Mouse (Mus musculus) c-Kit-positive CD71-negative TER-119-negative erythroid progenitor cells, embryonic 14.5 days (primary cell): ENCODE data around the gene Pald1.

Source experiments
- DNase-seq: peaks from one replicate; pipeline ENCODE4 v3.0.0-alpha.2; 2013; ENCODE audit warnings: low read depth

Pald1 gene

GRCm38 (mm10) chr10:61402480-61402879 lies 19.1 kb upstream of the Pald1 start:
- no peak for DNase-seq

- no peak for DNase-seq
Measured at GRCm38 (mm10) chr10:61400407-61400806, 17.1 kb upstream of the Pald1 start.

- DNase-seq, result no peak
Measured at GRCm38 (mm10) chr10:61399156-61399734, 15.9 kb upstream of the Pald1 start.

DNA sequence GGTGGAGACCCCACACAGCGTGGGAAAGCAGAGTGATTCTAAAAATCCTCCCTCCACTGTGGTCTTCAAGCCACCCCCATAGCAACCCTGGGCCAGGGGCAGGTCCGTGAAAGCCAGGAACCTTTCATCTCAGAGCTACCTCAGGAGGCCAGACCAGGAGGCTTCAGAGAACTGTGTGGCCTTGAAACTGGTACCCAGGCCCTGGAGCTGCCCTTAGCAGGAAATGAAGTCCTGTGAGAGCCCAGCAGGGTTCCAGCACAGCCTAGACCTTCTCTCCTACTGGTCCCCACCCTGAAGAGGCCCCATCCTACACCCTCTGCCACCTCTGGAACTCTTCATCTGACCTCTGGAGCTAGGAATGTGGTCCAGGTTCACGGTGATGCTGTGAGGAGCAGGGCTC lies 14.8 kb upstream of the Pald1 start:
- no peak for DNase-seq

DNA sequence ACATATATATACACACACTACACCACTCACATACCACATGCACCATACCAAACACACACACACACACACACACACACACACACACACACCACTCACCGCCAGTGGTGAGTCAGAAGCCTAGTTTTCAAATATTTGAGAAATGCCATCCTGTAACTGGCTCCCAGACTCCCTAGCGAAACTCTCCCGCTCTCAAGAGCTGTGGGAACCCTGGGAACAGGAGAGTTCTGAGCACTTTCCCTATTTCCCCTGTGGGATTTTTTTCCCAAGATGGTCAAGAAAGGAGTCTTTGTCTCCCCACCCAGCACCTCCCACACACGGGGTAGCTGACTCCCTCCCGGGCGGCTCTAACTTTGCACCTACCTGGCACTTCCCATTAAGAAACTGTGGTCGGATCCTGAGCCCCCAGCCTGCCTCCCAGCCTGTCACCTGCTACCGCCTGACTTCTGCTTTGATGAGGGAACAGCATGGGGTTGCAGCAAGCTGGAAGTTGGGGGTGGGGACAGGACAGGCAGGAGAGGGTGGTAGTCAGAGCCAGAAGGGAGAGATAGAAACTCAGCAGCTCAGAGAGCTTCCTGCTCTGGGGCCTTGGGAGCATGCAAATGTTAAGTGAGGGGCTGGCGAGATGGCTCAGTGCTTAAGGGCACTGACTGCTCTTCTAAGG lies 11.3 kb upstream of the Pald1 start:
- no peak for DNase-seq

- DNase-seq, result no peak
Measured at GRCm38 (mm10) chr10:61392584-61392983, 9.3 kb upstream of the Pald1 start.

- no peak for DNase-seq
Measured at GRCm38 (mm10) chr10:61390148-61390547, 6.8 kb upstream of the Pald1 start.

DNA sequence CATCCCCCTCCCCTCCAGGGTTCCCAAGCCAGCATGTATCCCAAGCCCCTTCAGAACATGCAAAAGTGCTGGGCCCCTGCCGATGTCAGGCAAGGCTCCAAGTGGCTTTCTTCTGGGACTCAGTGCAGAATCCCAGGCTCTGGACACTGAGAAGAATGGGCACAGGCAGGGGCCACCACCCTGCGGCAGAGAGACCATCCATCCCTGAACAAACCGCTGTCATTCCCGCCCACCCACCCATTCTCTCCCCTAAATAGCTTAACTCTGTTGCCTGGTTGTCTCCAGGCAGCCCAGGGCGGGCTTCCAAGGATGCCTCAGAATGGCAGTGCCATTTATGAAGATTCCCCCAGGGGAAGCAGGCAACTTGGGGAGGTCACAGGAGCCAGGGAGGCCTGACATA lies 5.7 kb upstream of the Pald1 start:
- no peak for DNase-seq

DNA sequence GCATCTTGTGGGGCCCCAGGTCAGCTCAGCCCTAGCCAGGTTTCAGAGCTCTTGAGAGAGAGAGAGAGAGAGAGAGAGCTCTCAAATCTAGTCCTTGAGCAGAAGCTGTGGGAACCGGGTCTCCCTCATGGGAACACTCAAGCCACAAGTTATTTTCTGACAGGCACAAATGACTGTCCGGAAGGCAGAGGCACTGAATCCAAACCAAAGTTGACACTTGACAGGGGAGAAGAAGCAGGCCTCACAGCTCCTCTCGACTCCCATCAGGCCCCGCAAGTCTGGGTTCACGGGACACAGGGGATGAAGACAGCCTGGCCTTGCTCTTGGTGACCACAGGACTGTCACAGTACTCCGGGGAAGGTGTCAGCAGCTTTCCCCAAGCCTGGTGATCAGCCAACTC lies 3.0 kb upstream of the Pald1 start:
- DNase-seq, result no peak

DNA sequence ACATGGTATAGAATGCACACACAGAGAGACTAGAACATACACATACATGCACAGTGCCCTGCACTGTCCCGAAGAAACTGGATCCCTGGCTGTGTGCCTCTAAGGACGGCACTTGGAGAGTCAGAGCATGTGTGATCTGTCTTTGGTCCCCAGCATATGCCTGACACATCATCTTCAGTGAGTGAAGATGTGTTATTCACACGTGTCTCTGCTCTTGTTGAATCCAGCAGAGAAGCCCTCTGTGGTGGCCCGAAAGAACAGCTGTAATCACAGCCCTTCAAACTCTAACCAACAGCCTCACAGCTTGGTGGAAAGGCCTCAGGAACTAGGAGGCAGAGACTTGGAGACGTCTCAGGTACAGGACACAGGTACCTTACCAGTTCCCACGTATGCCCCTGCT lies 1.8 kb upstream of the Pald1 start:
- no peak for DNase-seq

GRCm38 (mm10) chr10:61383715-61384047 lies 351 bp upstream of the Pald1 start:
- no peak for DNase-seq

GRCm38 (mm10) chr10:61382281-61382731 lies 1.0 kb downstream of the Pald1 start:
- DNase-seq, result no peak

- no peak for DNase-seq
Measured at GRCm38 (mm10) chr10:61381823-61382222, 1.5 kb downstream of the Pald1 start.

DNA sequence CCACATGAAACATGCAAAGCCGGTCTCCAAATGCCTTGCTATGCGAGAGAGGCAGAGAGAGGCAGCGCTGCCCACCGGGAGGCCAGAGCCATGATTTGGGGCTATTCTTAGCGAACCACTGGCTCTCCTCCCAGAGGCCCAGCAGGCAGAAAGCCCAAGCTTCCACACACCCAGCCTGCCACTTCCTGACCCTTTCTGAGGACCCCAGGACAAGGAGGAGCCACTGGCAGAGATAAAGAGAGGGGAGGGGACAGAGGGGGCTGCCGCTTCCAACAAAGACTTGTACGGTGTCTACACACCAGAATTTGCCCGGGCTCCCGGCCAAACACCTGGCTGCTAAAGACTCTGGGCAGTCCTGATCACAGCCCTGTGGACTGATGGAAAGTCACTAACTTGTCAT lies 3.1 kb downstream of the Pald1 start:
- DNase-seq, result no peak

GRCm38 (mm10) chr10:61379340-61380040 lies 3.8 kb downstream of the Pald1 start:
- no peak for DNase-seq

DNA sequence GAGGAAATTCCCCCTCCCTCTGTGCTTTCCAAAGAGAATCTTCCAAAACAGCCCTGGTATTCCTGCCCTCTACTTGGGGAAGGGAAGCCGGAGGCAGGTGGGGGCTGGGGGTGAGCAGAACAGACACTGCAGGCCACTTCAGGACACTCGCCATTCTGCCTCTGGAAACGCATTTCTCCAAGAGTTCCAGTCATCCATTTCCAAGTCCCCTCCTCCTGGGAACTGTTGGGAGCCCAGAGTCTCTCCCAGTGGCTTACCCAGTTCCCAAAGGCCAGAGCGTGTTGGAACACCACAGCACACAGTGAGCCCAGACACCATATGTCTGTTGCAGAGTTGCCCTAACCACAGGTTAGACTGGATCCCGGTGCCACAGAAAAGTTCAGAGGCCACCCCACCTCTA lies 4.6 kb downstream of the Pald1 start:
- DNase-seq, result no peak

DNA sequence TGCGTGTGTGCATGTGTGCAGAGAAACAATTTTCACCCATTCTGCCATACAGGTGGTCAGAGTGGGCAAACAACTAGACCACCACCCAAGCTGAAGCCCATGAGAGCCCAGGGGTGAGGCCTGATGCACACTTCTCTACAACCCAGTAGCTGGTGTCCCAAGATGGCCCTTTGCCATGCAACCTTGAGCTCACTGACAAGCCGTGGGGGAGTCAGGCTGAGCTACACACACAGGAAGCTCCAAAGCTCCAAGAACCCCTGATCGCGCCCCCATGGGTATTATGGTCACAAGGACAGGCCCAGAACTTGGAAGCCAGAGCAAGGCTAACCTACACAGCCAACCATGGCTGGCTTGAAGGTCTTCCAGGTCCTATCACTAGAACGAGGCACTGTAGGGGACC lies 5.3 kb downstream of the Pald1 start:
- no peak for DNase-seq

DNA sequence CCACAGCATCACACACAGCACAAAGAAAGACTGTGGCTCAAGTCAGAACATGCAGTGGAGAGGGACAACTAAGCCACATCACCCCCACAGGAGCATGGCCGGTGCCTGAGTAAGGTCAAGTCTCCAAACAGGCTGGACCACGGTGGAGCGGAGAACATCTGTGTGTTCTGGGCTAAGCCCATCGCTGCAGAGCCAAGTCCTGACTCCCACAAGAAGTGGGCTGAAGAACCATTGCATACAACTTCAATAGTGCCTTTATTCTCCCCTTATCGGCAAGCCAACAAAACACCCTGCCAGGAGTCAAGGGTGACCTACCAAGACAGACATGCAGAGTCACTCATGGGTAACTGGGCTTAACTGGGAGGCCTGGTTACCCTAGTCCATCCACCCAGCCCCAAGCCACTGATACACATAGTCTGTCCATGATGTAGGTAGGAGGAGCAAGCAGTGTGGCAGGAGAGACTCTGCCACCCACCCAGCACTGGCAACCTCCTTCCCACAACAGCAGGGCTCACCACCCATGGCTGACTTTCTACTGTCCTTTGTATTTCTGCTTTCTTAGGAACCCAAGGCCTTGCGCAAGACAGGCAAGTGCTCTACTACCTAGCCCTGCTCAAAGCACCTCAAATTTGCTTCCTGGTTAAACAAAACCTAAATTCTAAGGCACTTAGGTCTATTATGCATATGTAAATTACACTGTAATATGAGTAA lies 8.4 kb downstream of the Pald1 start:
- DNase-seq, result no peak

DNA sequence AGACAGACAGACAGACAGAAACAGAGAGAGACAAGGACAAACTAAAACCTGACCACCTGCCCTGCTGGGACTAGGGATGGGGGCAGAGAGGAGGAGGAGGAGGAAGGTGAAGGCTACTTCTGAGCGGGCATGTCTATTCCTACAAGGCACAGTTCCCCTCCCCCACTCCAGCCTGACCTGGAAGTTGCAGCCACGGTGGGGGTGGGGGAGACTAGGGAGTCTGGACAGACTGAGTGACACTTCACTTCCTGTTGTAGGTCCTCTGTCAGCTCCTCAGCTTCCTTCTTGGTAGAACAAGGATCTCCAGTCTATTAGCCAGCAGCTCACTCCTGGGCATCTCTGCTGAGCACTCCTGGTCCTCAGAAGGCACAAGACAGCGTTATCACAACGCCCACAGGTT lies 9.3 kb downstream of the Pald1 start:
- DNase-seq, result no peak

DNA sequence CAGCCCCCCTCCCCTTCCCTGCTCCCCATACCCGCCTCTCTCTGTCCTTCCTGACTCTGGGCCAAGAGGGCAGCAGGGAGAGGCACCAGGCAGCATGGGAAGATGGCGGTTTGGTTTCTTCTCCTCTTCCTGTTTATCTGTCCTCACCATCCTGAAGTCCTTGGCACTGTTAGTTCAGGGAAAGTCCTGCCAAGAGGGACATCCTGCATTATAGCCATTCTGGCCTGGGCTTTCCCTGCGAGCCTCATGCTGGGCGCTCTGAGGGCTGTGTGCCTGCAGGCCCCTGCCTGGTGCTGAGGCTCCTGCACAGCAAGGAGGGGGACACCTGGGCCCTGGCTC lies 10.8 kb downstream of the Pald1 start:
- no peak for DNase-seq

- DNase-seq, result no peak
Measured at GRCm38 (mm10) chr10:61371884-61372584, 11.3 kb downstream of the Pald1 start.

DNA sequence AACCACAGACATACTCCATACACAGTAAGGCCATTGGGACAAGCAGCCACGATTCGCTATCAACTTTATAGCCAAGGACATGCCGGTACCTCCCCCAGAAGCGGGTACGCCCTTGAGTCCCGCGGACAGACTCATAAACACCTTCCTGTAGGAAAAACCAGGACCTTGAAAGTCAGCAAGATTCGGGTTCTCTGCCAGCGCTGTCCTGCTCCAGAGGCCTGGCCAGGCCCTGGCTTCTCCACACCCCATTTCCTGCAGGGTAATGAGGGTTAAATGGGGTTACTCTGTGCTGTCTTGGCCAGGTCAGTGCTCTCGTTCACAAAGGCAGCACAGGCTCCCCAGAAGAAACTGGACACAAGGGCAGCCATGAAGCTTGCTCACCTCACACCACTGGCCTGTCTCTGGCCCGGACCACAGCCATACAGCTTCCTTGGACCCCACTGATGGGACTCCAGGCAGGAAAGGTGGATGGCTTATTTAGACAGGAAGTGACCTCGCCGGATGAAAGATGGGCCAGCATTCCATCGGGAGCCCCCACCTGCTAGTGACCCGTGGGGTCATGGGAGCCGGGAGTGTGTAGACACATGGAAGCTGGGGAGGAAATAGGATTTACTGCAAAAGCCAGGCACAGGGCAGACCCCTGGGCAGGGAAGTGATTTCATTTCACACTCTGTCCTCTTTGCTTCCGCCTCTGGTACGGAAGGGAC lies 12.9 kb downstream of the Pald1 start:
- no peak for DNase-seq
